Mouse (Mus musculus) liver, embryonic 12.5 days (tissue): ENCODE data around the gene Frs3. TPM values are rescaled to one million over a fixed set of nuclear protein-coding genes. Genes with fewer than 3 reads are reported as not detected.

ENCODE experiments used
- ATAC-seq: fragments of 200-750 bp; cut with Nextera tagmentation; 2 replicates; pipeline ENCODE4 v1.8.0; 2017; ENCODE audit warnings: moderate number of reproducible peaks, mild to moderate bottlenecking, moderate library complexity
- H3K27ac ChIP-seq: fragments of 300-500 bp; sonication (generic); 2 replicates; pipeline ENCODE4 v1.5.1; 2016; ENCODE audit warnings: mild to moderate bottlenecking
- H3K27me3 ChIP-seq: fragments of 300-500 bp; sonication (generic); replicated peaks from 2 replicates; pipeline ENCODE4 v1.6.1; 2016; ENCODE audit warnings: mild to moderate bottlenecking, moderate library complexity
- H3K36me3 ChIP-seq: fragments of 300-500 bp; sonication (generic); 2 replicates; pipeline ENCODE4 v1.6.1; 2016; ENCODE audit warnings: mild to moderate bottlenecking, moderate library complexity
- H3K4me1 ChIP-seq: fragments of 300-500 bp; sonication (generic); 2 replicates; pipeline ENCODE4 v1.6.1; 2016
- H3K4me2 ChIP-seq: fragments of 300-500 bp; sonication (generic); 2 replicates; pipeline ENCODE4 v1.6.1; 2016; ENCODE audit warnings: mild to moderate bottlenecking, moderate library complexity
- H3K4me3 ChIP-seq: fragments of 300-500 bp; sonication (generic); 2 replicates; pipeline ENCODE4 v1.5.1; 2016; ENCODE audit warnings: mild to moderate bottlenecking, moderate library complexity
- H3K9ac ChIP-seq: fragments of 300-500 bp; sonication (generic); 2 replicates; pipeline ENCODE4 v1.6.1; 2016; ENCODE audit warnings: mild to moderate bottlenecking, moderate library complexity
- H3K9me3 ChIP-seq: fragments of 300-500 bp; sonication (generic); replicated peaks from 2 replicates; pipeline ENCODE4 v1.6.1; 2016; ENCODE audit warnings: mild to moderate bottlenecking, moderate library complexity
- WGBS: fragments of 180-500 bp; shearing (Covaris S2); methylation state at CpG from one replicate; pipeline ENCODE4 v1.1.7; 2016; ENCODE audit not compliant: insufficient replicate concordance; 5-methylcytosine and 5-hydroxymethylcytosine counted together
- polyA plus RNA-seq: library from polyadenylated mRNA; unstranded; fragments of >200 nt; fragmentation: Nextera tagmentation; extraction: Ambion mirVana; gene quantifications from 2 replicates; pipeline ENCODE4 v1.2.1, GENCODE M21; 2016

Frs3 gene
- polyA plus RNA-seq, 1 experiment from 2014 or later = 1.7 TPM

GRCm38 (mm10) chr17:47694442-47694502, 5.4 kb downstream of the Frs3 start, which contains the start of gene Gm21981:
Gene Gm21981 (minus strand): TSS chr17:47694455.
- no peak for ATAC-seq
- H3K9me3 ChIP-seq = no peaks in the 10 kb centered on the region
- 0% methylated on average over 3 of the region's 3 CpGs for WGBS
- H3K4me3 ChIP-seq = peak within 1 kb of the TSS; percentile 71
- 0 out of 2 replicates have a peak within 1 kb of the TSS, but pooled peaks have one; percentile 8 for H3K27ac ChIP-seq
- H3K9ac ChIP-seq = peak within 1 kb of the TSS; percentile 77
- H3K4me1 ChIP-seq = peaks cover 35% of the 10 kb centered on the region
- H3K4me2 ChIP-seq = peak within 1 kb of the TSS; percentile 92
- H3K36me3 ChIP-seq = no peaks in the 10 kb centered on the region
- H3K27me3 ChIP-seq = peaks cover 82% of the 10 kb centered on the region

DNA sequence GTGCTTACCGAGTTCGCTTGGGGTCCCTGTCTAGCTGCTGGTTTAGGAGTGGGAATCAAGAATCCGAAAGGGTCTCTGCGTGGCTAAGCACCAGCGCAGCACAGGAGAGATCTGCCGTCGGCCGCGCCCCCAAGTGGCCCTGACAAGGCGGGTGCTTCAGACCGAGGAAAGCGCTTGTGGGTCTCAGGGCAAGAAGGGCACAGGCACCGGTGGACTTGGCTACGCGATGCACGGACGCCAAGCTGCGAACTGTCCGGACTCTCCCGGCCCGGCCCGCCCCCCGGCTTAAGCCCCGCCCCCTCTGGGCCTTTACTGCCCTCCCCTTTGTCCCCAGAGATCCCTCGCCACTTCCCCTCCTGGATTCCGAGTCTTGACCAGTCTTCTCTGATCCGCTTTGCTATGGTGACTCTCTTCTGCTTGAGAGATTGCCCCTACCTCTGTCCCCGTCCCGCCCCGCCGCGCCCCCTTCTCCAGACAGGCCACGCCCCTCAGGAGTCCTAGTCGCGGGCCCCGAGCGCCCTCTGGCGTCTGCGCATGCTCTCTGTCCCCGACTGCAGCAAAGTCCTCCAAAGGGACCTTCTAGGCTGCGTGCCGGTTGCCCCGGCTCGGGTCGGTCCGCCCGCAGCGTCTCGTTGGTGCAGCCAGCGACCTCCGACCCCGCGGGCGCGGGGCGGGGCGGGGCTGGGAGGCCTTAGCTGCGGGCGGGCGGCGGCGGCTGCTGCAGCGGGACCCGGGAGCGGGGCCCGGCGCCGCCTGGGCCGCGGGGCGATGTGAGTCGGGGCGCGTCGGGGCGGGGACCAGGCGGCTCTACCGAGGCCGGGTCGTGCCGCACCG, 5.9 kb downstream of the Frs3 start, which contains the start of gene Prickle4:
TSS of gene Prickle4 (minus strand) at position 234 of the 834 bp plus-strand sequence.
- WGBS = under 1% methylated on average over 79 of the region's 82 CpGs
- H3K4me2 ChIP-seq = peak within 1 kb of the TSS; percentile 92
- no peaks in the 10 kb centered on the region for H3K9me3 ChIP-seq
- peaks cover 79% of the 10 kb centered on the region for H3K27me3 ChIP-seq
- H3K36me3 ChIP-seq = no peaks in the 10 kb centered on the region
- peak within 1 kb of the TSS; percentile 77 for H3K9ac ChIP-seq
- H3K27ac ChIP-seq = 0 out of 2 replicates have a peak within 1 kb of the TSS, but pooled peaks have one; percentile 8
- peak within 1 kb of the TSS; percentile 71 for H3K4me3 ChIP-seq
- peaks cover 31% of the 10 kb centered on the region for H3K4me1 ChIP-seq
- ATAC-seq = peak; percentile 88

GRCm38 (mm10) chr17:47695337-47695710, 6.5 kb downstream of the Frs3 start:
- peak overlapping the region; percentile 77 for H3K9ac ChIP-seq
- peaks cover 27% of the 10 kb centered on the region for H3K4me1 ChIP-seq
- no peak for ATAC-seq
- H3K4me2 ChIP-seq = peak overlapping the region; percentile 92
- H3K27me3 ChIP-seq = peaks cover 73% of the 10 kb centered on the region
- H3K4me3 ChIP-seq = peak overlapping the region; percentile 71
- H3K36me3 ChIP-seq = no peaks in the 10 kb centered on the region
- WGBS = under 1% methylated on average over 22 of the region's 23 CpGs
- no peak overlapping the region for H3K27ac ChIP-seq
- H3K9me3 ChIP-seq = no peaks in the 10 kb centered on the region

GRCm38 (mm10) chr17:47698156-47698555, 9.3 kb downstream of the Frs3 start:
- ATAC-seq = no peak
- H3K27me3 ChIP-seq = peaks cover 73% of the 10 kb centered on the region
- peaks cover 27% of the 10 kb centered on the region for H3K4me1 ChIP-seq
- H3K4me3 ChIP-seq = no peak overlapping the region
- no peaks in the 10 kb centered on the region for H3K36me3 ChIP-seq
- 73% methylated on average over 10 of the region's 10 CpGs for WGBS
- H3K4me2 ChIP-seq = no peak overlapping the region
- H3K27ac ChIP-seq = no peak overlapping the region
- H3K9ac ChIP-seq = no peak overlapping the region
- no peaks in the 10 kb centered on the region for H3K9me3 ChIP-seq

- Histone ChIP-seq H3K36me3 (no peaks in the 10 kb centered on the region), H3K9ac (no peak overlapping the region), H3K27ac (no peak overlapping the region), H3K4me3 (no peak overlapping the region), H3K4me2 (no peak overlapping the region), H3K9me3 (no peaks in the 10 kb centered on the region), H3K4me1 (peaks cover 23% of the 10 kb centered on the region), H3K27me3 (peaks cover 73% of the 10 kb centered on the region)
- no peak for ATAC-seq
- 59% methylated on average over 2 of the region's 2 CpGs for WGBS
Measured at GRCm38 (mm10) chr17:47699055-47699454, 10.2 kb downstream of the Frs3 start.

DNA sequence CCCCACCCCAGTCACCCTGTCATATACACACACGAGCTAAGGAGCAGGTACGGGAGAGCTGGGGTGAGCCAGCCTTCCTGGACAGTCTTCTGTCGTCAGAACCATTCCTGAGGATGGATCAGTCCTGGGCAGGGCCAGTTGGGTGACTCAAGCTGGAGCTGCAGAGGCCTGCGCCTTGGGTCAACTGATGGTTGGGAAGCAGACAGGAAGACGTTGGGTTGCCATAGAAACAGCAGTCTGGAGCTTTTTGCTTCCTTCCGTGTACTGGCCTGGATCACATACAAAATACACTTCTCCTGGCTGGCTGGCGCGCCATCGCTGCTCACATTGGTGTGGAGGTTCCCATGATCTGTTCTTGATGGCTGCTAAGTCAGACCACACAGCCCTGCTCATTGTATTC, 13.0 kb downstream of the Frs3 start:
- no peak overlapping the region for H3K9ac ChIP-seq
- H3K36me3 ChIP-seq = no peaks in the 10 kb centered on the region
- WGBS = 63% methylated on average over 9 of the region's 9 CpGs
- no peak overlapping the region for H3K4me2 ChIP-seq
- no peak for ATAC-seq
- H3K27me3 ChIP-seq = peaks cover 76% of the 10 kb centered on the region
- H3K4me3 ChIP-seq = no peak overlapping the region
- H3K27ac ChIP-seq = no peak overlapping the region
- H3K4me1 ChIP-seq = peaks cover 8% of the 10 kb centered on the region; the same call in 1 of the 2 replicates
- no peaks in the 10 kb centered on the region for H3K9me3 ChIP-seq

GRCm38 (mm10) chr17:47702548-47703345, 13.9 kb downstream of the Frs3 start:
- Histone ChIP-seq H3K9ac (no peak overlapping the region), H3K27me3 (peaks cover 76% of the 10 kb centered on the region), H3K36me3 (no peaks in the 10 kb centered on the region), H3K4me1 (peaks cover 7% of the 10 kb centered on the region; the same call in 1 of the 2 replicates), H3K4me3 (no peak overlapping the region), H3K9me3 (no peaks in the 10 kb centered on the region), H3K4me2 (no peak overlapping the region), H3K27ac (no peak overlapping the region)
- no peak for ATAC-seq
- 21% methylated on average over 28 of the region's 28 CpGs for WGBS

DNA sequence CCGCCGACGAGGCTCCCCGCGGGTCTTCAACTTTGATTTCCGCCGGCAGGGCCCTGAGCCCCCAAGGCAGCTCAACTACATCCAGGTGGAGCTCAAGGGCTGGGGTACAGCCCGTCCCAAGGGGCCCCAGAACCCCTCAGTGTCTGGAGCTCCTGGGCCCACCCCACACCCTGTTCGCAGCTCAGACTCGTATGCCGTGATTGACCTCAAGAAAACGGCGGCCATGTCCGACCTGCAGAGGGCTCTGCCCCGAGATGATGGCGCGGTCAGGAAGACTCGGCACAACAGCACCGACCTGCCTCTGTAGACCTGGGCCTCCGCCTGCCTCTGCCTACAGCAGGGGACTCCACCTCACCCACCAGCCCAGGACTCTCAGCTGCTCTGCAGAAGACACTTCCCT, 14.7 kb downstream of the Frs3 start:
- Histone ChIP-seq H3K4me1 (no peaks in the 10 kb centered on the region; the same call in 1 of the 2 replicates), H3K36me3 (no peaks in the 10 kb centered on the region), H3K27ac (no peak overlapping the region), H3K4me2 (no peak overlapping the region), H3K4me3 (no peak overlapping the region), H3K9ac (no peak overlapping the region), H3K9me3 (no peaks in the 10 kb centered on the region), H3K27me3 (peaks cover 76% of the 10 kb centered on the region)
- no peak for ATAC-seq
- 20% methylated on average over 20 of the region's 20 CpGs for WGBS

- no peak for ATAC-seq
- Histone ChIP-seq H3K36me3 (no peaks in the 10 kb centered on the region), H3K4me1 (no peaks in the 10 kb centered on the region; the same call in 1 of the 2 replicates), H3K27me3 (peaks cover 86% of the 10 kb centered on the region), H3K4me3 (no peak overlapping the region), H3K9me3 (no peaks in the 10 kb centered on the region), H3K9ac (no peak overlapping the region), H3K27ac (no peak overlapping the region), H3K4me2 (no peak overlapping the region)
- WGBS = 60% methylated on average over 4 of the region's 4 CpGs
Measured at GRCm38 (mm10) chr17:47704692-47705091, 15.9 kb downstream of the Frs3 start.

GRCm38 (mm10) chr17:47706196-47706595, 17.4 kb downstream of the Frs3 start:
- no peak for ATAC-seq
- H3K27ac ChIP-seq = no peak overlapping the region
- no peak overlapping the region for H3K4me2 ChIP-seq
- H3K27me3 ChIP-seq = peaks cover 91% of the 10 kb centered on the region
- H3K4me3 ChIP-seq = no peak overlapping the region
- peaks cover under 1% of the 10 kb centered on the region; the same call in 1 of the 2 replicates for H3K4me1 ChIP-seq
- no peaks in the 10 kb centered on the region for H3K36me3 ChIP-seq
- H3K9ac ChIP-seq = no peak overlapping the region
- no peaks in the 10 kb centered on the region for H3K9me3 ChIP-seq
- WGBS = 50% methylated on average over 1 of the region's 1 CpGs

DNA sequence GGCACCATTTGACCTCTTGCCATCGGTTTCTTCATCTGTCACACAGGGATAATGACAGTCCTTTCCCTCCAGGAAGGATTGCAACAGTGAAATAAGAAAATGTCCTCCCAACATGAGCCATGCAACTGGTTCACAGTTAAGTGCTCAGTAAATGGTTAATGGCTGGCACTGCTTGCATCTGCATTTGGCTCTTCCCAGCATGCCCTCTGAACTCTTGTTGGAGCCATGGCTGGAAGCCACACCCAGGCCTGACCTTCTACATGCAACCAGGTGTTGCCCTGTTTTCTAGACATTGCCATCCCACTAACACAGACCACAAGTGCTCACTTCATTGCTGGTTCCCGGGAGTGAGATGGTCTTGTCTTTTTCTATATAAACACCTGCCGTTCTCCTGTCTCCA, 19.1 kb downstream of the Frs3 start:
- H3K4me3 ChIP-seq = no peak overlapping the region
- peaks cover 84% of the 10 kb centered on the region for H3K27me3 ChIP-seq
- 68% methylated on average over 3 of the region's 3 CpGs for WGBS
- H3K4me2 ChIP-seq = no peak overlapping the region
- H3K27ac ChIP-seq = no peak overlapping the region
- H3K9me3 ChIP-seq = no peaks in the 10 kb centered on the region
- H3K36me3 ChIP-seq = no peaks in the 10 kb centered on the region
- ATAC-seq = no peak
- no peak overlapping the region for H3K9ac ChIP-seq
- peaks cover 9% of the 10 kb centered on the region for H3K4me1 ChIP-seq

DNA sequence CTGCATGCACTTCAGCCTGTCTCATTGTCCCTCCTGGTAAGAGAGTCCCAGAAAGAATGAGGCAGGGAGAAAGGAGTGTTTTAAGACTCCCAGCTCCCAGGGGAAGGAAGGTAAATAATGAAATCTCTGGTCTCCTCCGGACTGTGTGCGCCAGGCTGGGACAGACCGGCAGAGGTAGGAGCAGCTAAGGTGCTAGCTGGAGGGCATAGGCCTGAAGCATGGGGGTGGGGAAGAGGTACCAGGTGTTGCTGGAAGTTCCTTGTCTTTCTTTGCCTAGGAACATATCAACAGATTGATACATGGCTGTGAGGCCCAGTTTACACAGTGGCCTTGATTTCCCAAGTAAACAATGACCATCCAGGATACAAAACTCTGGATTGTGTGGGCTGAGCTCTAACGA, 20.1 kb downstream of the Frs3 start:
- no peak for ATAC-seq
- H3K4me3 ChIP-seq = no peak overlapping the region
- peaks cover 76% of the 10 kb centered on the region for H3K27me3 ChIP-seq
- H3K36me3 ChIP-seq = no peaks in the 10 kb centered on the region
- H3K27ac ChIP-seq = no peak overlapping the region
- peaks cover 9% of the 10 kb centered on the region; the same call in 1 of the 2 replicates for H3K4me1 ChIP-seq
- H3K9me3 ChIP-seq = no peaks in the 10 kb centered on the region
- no peak overlapping the region for H3K9ac ChIP-seq
- no peak overlapping the region for H3K4me2 ChIP-seq
- 74% methylated on average over 4 of the region's 4 CpGs for WGBS
